Mouse (Mus musculus) CH12.LX (cell line): ENCODE measurements around the gene Gm20388.

Source experiments
- CHD2 ChIP-seq: IDR thresholded peaks from 2 replicates; pipeline ENCODE4 v1.6.1; 2011; ENCODE audit warnings: low read length, improper control_type of control experiment
- CTCF ChIP-seq, 2 experiments: IDR thresholded peaks in 1 of 2; conservative IDR thresholded peaks in 1 of 2; 2 replicates each; pipeline ENCODE4 v1.5.1; 2011 to 2012; ENCODE audit warnings: low read depth in 2 of 2, low read length in 2 of 2, improper control_type of control experiment in 1 of 2, inconsistent platforms in 1 of 2, mild to moderate bottlenecking in 1 of 2, moderate library complexity in 1 of 2
- EP300 ChIP-seq: IDR thresholded peaks from 2 replicates; pipeline ENCODE4 v1.6.1; 2011; ENCODE audit warnings: low read length, improper control_type of control experiment
- IRF4 ChIP-seq: IDR thresholded peaks from 2 replicates; pipeline ENCODE4 v1.6.1; 2014; ENCODE audit warnings: low read depth, mild to moderate bottlenecking, inconsistent platforms, low read length, improper control_type of control experiment
- KAT2A ChIP-seq: IDR thresholded peaks from 2 replicates; pipeline ENCODE4 v1.6.1; 2012; ENCODE audit warnings: low read length, improper control_type of control experiment, inconsistent platforms; ENCODE audit not compliant: insufficient replicate concordance
- MAX ChIP-seq: IDR thresholded peaks from 2 replicates; pipeline ENCODE4 v1.6.1; 2011; ENCODE audit warnings: low read length, improper control_type of control experiment
- MXI1 ChIP-seq: IDR thresholded peaks from 2 replicates; pipeline ENCODE4 v1.6.1; 2011; ENCODE audit warnings: mild to moderate bottlenecking, low read depth, low read length, improper control_type of control experiment
- MYC ChIP-seq: IDR thresholded peaks from 2 replicates; pipeline ENCODE4 v1.6.1; 2011; ENCODE audit warnings: low read depth, mild to moderate bottlenecking, improper control_type of control experiment, low read length
- POLR2A ChIP-seq: IDR thresholded peaks from 2 replicates; pipeline ENCODE4 v1.6.1; 2011; ENCODE audit warnings: low read depth, mild to moderate bottlenecking, improper control_type of control experiment, low read length
- POLR2AphosphoS2 ChIP-seq: IDR thresholded peaks from 2 replicates; pipeline ENCODE4 v1.6.1; 2011; ENCODE audit warnings: low read depth, low read length, improper control_type of control experiment
- RCOR1 ChIP-seq: conservative IDR thresholded peaks from 2 replicates; pipeline ENCODE4 v1.6.1; 2012; ENCODE audit warnings: low read depth, mild to moderate bottlenecking, inconsistent platforms, low read length, improper control_type of control experiment
- ZC3H11A ChIP-seq: IDR thresholded peaks from 2 replicates; pipeline ENCODE4 v1.6.1; 2012; ENCODE audit warnings: low read depth, mild to moderate bottlenecking, inconsistent platforms, low read length, improper control_type of control experiment

DNA sequence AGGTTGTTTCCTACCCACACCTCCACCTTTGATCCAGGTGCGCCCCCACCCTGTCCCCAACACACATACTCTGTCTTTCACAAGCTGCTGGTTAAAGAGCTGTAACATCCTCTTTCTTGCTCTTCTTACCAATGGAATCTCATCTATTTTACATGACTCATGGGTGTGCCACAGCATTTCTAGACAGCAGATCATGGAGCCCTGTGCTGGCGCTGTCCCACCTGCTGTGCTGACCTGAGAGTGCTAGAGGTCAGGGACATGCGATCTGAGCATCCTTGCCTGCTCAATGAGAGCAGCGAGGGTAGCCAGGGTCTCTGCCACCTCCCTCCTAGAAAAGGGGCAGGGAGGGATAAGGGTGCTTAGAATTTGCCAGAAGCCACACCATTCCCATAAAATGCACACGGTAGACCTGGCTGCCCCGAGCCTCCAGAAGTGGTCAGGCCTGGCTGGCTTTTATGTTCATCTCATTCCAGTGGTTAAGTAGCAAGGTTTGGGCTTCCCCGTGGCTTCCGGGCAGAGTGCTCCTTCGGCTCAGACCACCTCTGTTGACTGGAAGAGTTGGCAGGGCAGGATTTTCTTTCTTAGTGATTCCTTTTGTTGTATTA is 3594.1 kb downstream of the Gm20388 start:
- TF ChIP-seq CTCF (conservative IDR thresholded peaks at IDR 0.05 in 1 of 2, IDR thresholded peaks at IDR 0.05 in 1 of 2; ENCODE audit: low read depth in 2 of 2, low read length in 2 of 2) (no peak), EP300 (no peak), POLR2A (no peak), MAX (no peak), MXI1 (no peak), IRF4 (no peak), ZC3H11A (no peak), KAT2A (no peak), MYC (no peak), POLR2AphosphoS2 (no peak), CHD2 (no peak), RCOR1 (no peak)
